Mouse (Mus musculus) midbrain, postnatal 0 days (tissue): ENCODE measurements at regions not wholly inside any gene's neighbourhood (a gene's known extent, or its start where the extent isn't known, plus 50 kb on each side); places are given as distances from the start of the nearest gene placed in this dataset.

Source experiments
- ATAC-seq: fragments of 200-750 bp; cut with Nextera tagmentation; 2 replicates; pipeline ENCODE4 v1.8.0; 2017; ENCODE audit warnings: moderate number of reproducible peaks, mild to moderate bottlenecking, moderate TSS enrichment, moderate library complexity; ENCODE audit not compliant: low FRiP score
- DNase-seq: peaks from one replicate; pipeline ENCODE4 v3.0.0-alpha.2; 2015; ENCODE audit warnings: low spot score
- H3K27ac ChIP-seq: fragments of 300-500 bp; sonication (generic); 2 replicates; pipeline ENCODE4 v1.5.1; 2014; ENCODE audit warnings: low read depth, mild to moderate bottlenecking, low read length, mixed read lengths
- H3K27me3 ChIP-seq: fragments of 300-500 bp; sonication (generic); 2 replicates; pipeline ENCODE4 v1.6.1; 2014; ENCODE audit warnings: low read length, control low read depth, mixed read lengths; ENCODE audit not compliant: insufficient read depth
- H3K36me3 ChIP-seq: fragments of 300-500 bp; sonication (generic); 2 replicates; pipeline ENCODE4 v1.6.1; 2014; ENCODE audit warnings: low read length, control low read depth, mixed read lengths; ENCODE audit not compliant: insufficient read depth
- H3K4me1 ChIP-seq: fragments of 300-500 bp; sonication (generic); 2 replicates; pipeline ENCODE4 v1.6.1; 2014; ENCODE audit warnings: mild to moderate bottlenecking, control low read depth, antibody characterized with exemption, low read length, mixed read lengths; ENCODE audit not compliant: insufficient read depth
- H3K4me2 ChIP-seq: fragments of 300-500 bp; sonication (generic); 2 replicates; pipeline ENCODE4 v1.6.1; 2014; ENCODE audit warnings: low read depth, mild to moderate bottlenecking, low read length, mixed read lengths; ENCODE audit not compliant: poor library complexity, severe bottlenecking
- H3K4me3 ChIP-seq: fragments of 300-500 bp; sonication (generic); 2 replicates; pipeline ENCODE4 v1.5.1; 2014; ENCODE audit warnings: low read depth, mild to moderate bottlenecking, low read length, moderate library complexity
- H3K9ac ChIP-seq: fragments of 300-500 bp; sonication (generic); replicated peaks from 2 replicates; pipeline ENCODE4 v1.6.1; 2014; ENCODE audit warnings: mild to moderate bottlenecking, low read length, moderate library complexity, mixed read lengths; ENCODE audit not compliant: poor library complexity, severe bottlenecking
- H3K9me3 ChIP-seq: fragments of 300-500 bp; sonication (generic); 2 replicates; pipeline ENCODE4 v1.6.1; 2016; ENCODE audit warnings: low read length, control low read depth
- CTCF ChIP-seq: IDR thresholded peaks from 2 replicates; pipeline ENCODE4 v1.5.1; 2016; ENCODE audit warnings: antibody characterized with exemption, mild to moderate bottlenecking
- WGBS: fragments of 180-500 bp; shearing (Covaris S2); extraction: QIAGEN DNeasy Blood & Tissue Kit; methylation state at CpG from one replicate; pipeline ENCODE4 v1.1.7; 2014; 5-methylcytosine and 5-hydroxymethylcytosine counted together

DNA sequence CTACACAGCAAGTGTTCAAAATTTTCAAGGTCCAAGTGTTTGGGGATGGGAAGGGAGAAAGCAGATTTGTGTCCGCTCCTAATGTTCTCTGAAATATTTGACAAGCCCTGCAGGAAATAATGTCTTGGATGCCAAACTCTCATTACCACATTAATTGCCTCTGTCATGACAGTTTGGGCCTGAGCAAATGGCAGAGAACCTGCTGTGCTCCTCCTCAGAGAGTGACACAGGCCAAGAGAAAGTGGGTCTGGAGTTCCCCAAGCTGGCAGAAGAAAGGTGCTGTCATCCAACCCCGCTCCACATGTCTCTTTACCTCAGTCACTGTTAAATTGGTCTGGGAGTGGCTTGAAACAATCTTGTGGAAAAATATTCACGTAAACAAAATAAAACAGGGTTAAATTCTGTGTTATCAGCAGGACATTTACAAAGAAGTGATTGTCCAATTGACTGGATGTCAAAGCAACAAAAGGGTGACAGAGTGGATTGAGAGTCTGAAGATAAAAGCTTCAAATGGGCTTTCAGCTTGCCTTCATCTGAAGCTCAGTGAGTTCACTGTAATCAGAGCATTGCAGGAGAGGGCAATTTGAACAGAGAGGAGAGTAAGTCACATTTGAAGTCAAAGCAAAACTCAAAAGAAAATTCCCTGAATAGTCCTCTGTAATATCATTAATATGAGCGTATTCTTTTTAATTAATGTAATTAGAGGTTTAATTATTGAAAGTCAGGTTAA, 911.4 kb downstream of the Pcdh17 start:
- H3K9ac ChIP-seq, result no peak overlapping the region
- no peaks in the 10 kb centered on the region for H3K36me3 ChIP-seq
- no peak overlapping the region for H3K4me2 ChIP-seq
- no peak; the same call in 1 of the 2 replicates for ATAC-seq
- WGBS, result 37% methylated on average over 4 of the region's 4 CpGs
- no peaks in the 10 kb centered on the region for H3K27me3 ChIP-seq
- peak; percentile 72 for DNase-seq
- H3K9me3 ChIP-seq, result no peaks in the 10 kb centered on the region
- no peak overlapping the region for H3K27ac ChIP-seq
- no peak overlapping the region for H3K4me3 ChIP-seq
- no peaks in the 10 kb centered on the region; the same call in 1 of the 2 replicates for H3K4me1 ChIP-seq
- TF ChIP-seq CTCF, result no peak

DNA sequence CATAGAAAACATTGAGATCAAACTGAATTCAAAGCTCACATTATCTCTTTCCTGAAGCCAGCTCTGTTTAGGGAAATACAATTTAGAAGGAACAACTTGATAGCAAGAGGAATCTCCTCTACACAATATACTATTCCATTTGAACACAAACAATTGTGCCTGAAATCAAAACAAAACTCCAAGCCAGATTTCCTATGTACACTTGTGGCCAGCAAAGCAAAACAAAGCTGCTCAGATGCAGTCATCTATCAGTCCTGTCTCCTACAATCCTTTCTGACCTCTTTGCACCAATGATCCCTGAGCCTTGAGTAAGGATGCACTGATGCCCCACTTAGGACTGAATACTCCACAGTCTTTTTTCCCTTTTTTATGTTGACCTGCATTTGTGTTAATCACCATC, 920.2 kb downstream of the Pcdh17 start:
- Histone ChIP-seq H3K36me3 (no peaks in the 10 kb centered on the region), H3K4me2 (no peak overlapping the region), H3K27ac (no peak overlapping the region), H3K9ac (no peak overlapping the region), H3K4me3 (no peak overlapping the region), H3K9me3 (no peaks in the 10 kb centered on the region), H3K27me3 (no peaks in the 10 kb centered on the region), H3K4me1 (no peaks in the 10 kb centered on the region)
- TF ChIP-seq CTCF, result no peak
- ATAC-seq (no peak), DNase-seq (no peak)

DNA sequence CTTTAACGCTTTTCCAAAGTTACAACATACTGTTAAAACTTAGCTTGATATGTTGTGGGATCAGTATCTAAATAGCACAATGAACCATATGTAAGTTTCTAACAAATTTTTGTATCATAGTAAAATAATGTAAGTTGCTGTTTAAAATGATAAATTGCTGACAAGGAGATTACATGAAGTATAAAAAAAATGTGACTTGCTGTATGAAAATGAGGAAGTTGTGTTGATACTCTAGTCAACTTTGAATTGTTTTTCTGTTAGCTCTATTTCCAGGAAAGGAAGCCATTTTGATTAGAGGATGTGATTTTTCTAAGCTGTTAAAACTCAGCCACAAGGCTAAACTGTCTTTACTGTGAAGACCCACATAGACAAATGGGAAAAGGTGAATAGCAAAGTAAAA, 929.9 kb downstream of the Pcdh17 start:
- H3K4me3 ChIP-seq, result no peak overlapping the region
- no peaks in the 10 kb centered on the region for H3K9me3 ChIP-seq
- WGBS, result 98% methylated on average over 1 of the region's 1 CpGs
- no peak overlapping the region for H3K27ac ChIP-seq
- no peaks in the 10 kb centered on the region for H3K27me3 ChIP-seq
- H3K36me3 ChIP-seq, result no peaks in the 10 kb centered on the region
- H3K4me2 ChIP-seq, result no peak overlapping the region
- DNase-seq, result no peak
- no peaks in the 10 kb centered on the region for H3K4me1 ChIP-seq
- no peak for ATAC-seq
- TF ChIP-seq CTCF, result no peak
- no peak overlapping the region for H3K9ac ChIP-seq

DNA sequence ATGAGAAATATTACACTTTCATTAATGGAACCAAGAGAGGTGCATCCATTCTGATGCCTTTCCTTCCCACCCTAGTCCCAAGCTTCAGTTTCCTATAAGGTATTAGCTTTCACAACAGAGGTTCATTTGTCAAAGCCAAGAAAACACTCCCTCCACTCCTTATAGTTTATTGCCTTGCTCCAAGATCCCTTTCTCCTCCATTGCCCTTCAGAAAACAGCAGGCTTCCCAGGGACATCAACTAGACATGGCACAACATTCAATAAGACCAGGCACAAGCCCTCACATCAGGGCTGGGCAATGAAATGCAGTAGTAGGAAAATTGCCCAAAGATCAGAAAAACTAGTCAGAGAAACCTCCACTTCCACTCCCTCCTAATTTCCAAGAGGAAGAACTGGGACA, 960.3 kb downstream of the Pcdh17 start:
- no peak overlapping the region for H3K9ac ChIP-seq
- no peak for DNase-seq
- H3K4me2 ChIP-seq, result no peak overlapping the region
- H3K27me3 ChIP-seq, result no peaks in the 10 kb centered on the region
- no peak for ATAC-seq
- H3K9me3 ChIP-seq, result no peaks in the 10 kb centered on the region
- H3K4me3 ChIP-seq, result no peak overlapping the region
- no peaks in the 10 kb centered on the region for H3K36me3 ChIP-seq
- no peaks in the 10 kb centered on the region for H3K4me1 ChIP-seq
- no peak overlapping the region for H3K27ac ChIP-seq
- no peak for TF ChIP-seq CTCF
